Mouse (Mus musculus): ENCODE results near the gene Trio. TPM values are rescaled to one million over a fixed set of nuclear protein-coding genes. Genes with fewer than 3 reads are reported as not detected.

Gene Trio
- polyA plus RNA-seq, 1 experiment from 2014 or later = 82.3 TPM

- no peak overlapping the region for H3K4me2 ChIP-seq
- 93% methylated on average over 11 of the region's 11 CpGs for WGBS
- H3K27ac ChIP-seq = no peak overlapping the region
- ATAC-seq (ENCODE audit: insufficient number of reproducible peaks, insufficient read depth, low FRiP score, low TSS enrichment, low read depth) = no peak
- H3K9me3 ChIP-seq = no peaks in the 10 kb centered on the region
- no peaks in the 10 kb centered on the region for H3K27me3 ChIP-seq
- no peak overlapping the region for H3K4me3 ChIP-seq (replicated peaks)
- peaks cover 43% of the 10 kb centered on the region for H3K4me1 ChIP-seq (replicated peaks)
- H3K9ac ChIP-seq (replicated peaks) = no peak overlapping the region
- no peaks in the 10 kb centered on the region for H3K36me3 ChIP-seq
Observed at GRCm38 (mm10) chr15:27944898-27945297, 80.8 kb downstream of the Trio start.

GRCm38 (mm10) chr15:27943486-27944195 is 82.0 kb downstream of the Trio start:
- peaks cover 48% of the 10 kb centered on the region for H3K4me1 ChIP-seq (replicated peaks)
- 60% methylated on average over 18 of the region's 18 CpGs for WGBS
- H3K36me3 ChIP-seq = no peaks in the 10 kb centered on the region
- H3K9me3 ChIP-seq = no peaks in the 10 kb centered on the region
- peaks cover 4% of the 10 kb centered on the region for H3K27me3 ChIP-seq
- H3K4me2 ChIP-seq = no peak overlapping the region
- no peak; the same call in 1 of the 2 replicates for ATAC-seq (ENCODE audit: insufficient number of reproducible peaks, insufficient read depth, low FRiP score, low TSS enrichment, low read depth)
- H3K9ac ChIP-seq (replicated peaks) = no peak overlapping the region
- H3K4me3 ChIP-seq (replicated peaks) = no peak overlapping the region
- no peak overlapping the region for H3K27ac ChIP-seq

GRCm38 (mm10) chr15:27942148-27942847 is 83.3 kb downstream of the Trio start:
- Histone ChIP-seq H3K4me2 (no peak overlapping the region), H3K27me3 (peaks cover 13% of the 10 kb centered on the region), H3K9me3 (no peaks in the 10 kb centered on the region), H3K36me3 (no peaks in the 10 kb centered on the region), H3K27ac (no peak overlapping the region), H3K4me3 (replicated peaks) (no peak overlapping the region), H3K4me1 (replicated peaks) (peaks cover 62% of the 10 kb centered on the region), H3K9ac (replicated peaks) (no peak overlapping the region)
- ATAC-seq (ENCODE audit: insufficient number of reproducible peaks, insufficient read depth, low FRiP score, low TSS enrichment, low read depth) = no peak
- 77% methylated on average over 11 of the region's 11 CpGs for WGBS

- H3K27ac ChIP-seq = no peak overlapping the region
- WGBS = 83% methylated on average over 8 of the region's 8 CpGs
- no peak overlapping the region for H3K4me2 ChIP-seq
- H3K4me1 ChIP-seq (replicated peaks) = peaks cover 70% of the 10 kb centered on the region
- H3K27me3 ChIP-seq = peaks cover 13% of the 10 kb centered on the region
- no peak overlapping the region for H3K9ac ChIP-seq (replicated peaks)
- no peaks in the 10 kb centered on the region for H3K36me3 ChIP-seq
- no peaks in the 10 kb centered on the region for H3K9me3 ChIP-seq
- ATAC-seq (ENCODE audit: insufficient number of reproducible peaks, insufficient read depth, low FRiP score, low TSS enrichment, low read depth) = no peak
- H3K4me3 ChIP-seq (replicated peaks) = no peak overlapping the region
Observed at GRCm38 (mm10) chr15:27941441-27941840, 84.2 kb downstream of the Trio start.

- 51% methylated on average over 8 of the region's 8 CpGs for WGBS
- Histone ChIP-seq H3K27ac (no peak overlapping the region), H3K36me3 (no peaks in the 10 kb centered on the region), H3K4me2 (no peak overlapping the region), H3K4me1 (replicated peaks) (peaks cover 70% of the 10 kb centered on the region), H3K27me3 (peaks cover 13% of the 10 kb centered on the region), H3K9me3 (no peaks in the 10 kb centered on the region), H3K4me3 (replicated peaks) (no peak overlapping the region), H3K9ac (replicated peaks) (no peak overlapping the region)
- ATAC-seq (ENCODE audit: insufficient number of reproducible peaks, insufficient read depth, low FRiP score, low TSS enrichment, low read depth) = no peak
Observed at GRCm38 (mm10) chr15:27941020-27941419, 84.6 kb downstream of the Trio start.

GRCm38 (mm10) chr15:27940032-27940431 is 85.6 kb downstream of the Trio start:
- H3K27ac ChIP-seq = no peak overlapping the region
- H3K9ac ChIP-seq (replicated peaks) = no peak overlapping the region
- H3K36me3 ChIP-seq = no peaks in the 10 kb centered on the region
- no peaks in the 10 kb centered on the region for H3K9me3 ChIP-seq
- peaks cover 13% of the 10 kb centered on the region for H3K27me3 ChIP-seq
- ATAC-seq (ENCODE audit: insufficient number of reproducible peaks, insufficient read depth, low FRiP score, low TSS enrichment, low read depth) = no peak
- no peak overlapping the region for H3K4me3 ChIP-seq (replicated peaks)
- 79% methylated on average over 4 of the region's 4 CpGs for WGBS
- peaks cover 71% of the 10 kb centered on the region for H3K4me1 ChIP-seq (replicated peaks)
- no peak overlapping the region for H3K4me2 ChIP-seq

- H3K36me3 ChIP-seq = no peaks in the 10 kb centered on the region
- H3K9me3 ChIP-seq = no peaks in the 10 kb centered on the region
- no peak overlapping the region for H3K4me3 ChIP-seq (replicated peaks)
- no peak overlapping the region for H3K27ac ChIP-seq
- peaks cover 13% of the 10 kb centered on the region for H3K27me3 ChIP-seq
- no peak for ATAC-seq (ENCODE audit: insufficient number of reproducible peaks, insufficient read depth, low FRiP score, low TSS enrichment, low read depth)
- H3K4me1 ChIP-seq (replicated peaks) = peaks cover 67% of the 10 kb centered on the region
- no peak overlapping the region for H3K4me2 ChIP-seq
- H3K9ac ChIP-seq (replicated peaks) = no peak overlapping the region
- WGBS = 66% methylated on average over 6 of the region's 6 CpGs
Observed at GRCm38 (mm10) chr15:27938886-27939285, 86.8 kb downstream of the Trio start.

- Histone ChIP-seq H3K27ac (no peak overlapping the region), H3K36me3 (no peaks in the 10 kb centered on the region), H3K9ac (replicated peaks) (0 out of 2 replicates have a peak overlapping the region, but pooled peaks have one; percentile 37), H3K27me3 (peaks cover 19% of the 10 kb centered on the region), H3K4me3 (replicated peaks) (peak overlapping the region; percentile 9; the same call in 1 of the 2 replicates), H3K4me2 (peak overlapping the region; percentile 52), H3K4me1 (replicated peaks) (peaks cover 62% of the 10 kb centered on the region), H3K9me3 (no peaks in the 10 kb centered on the region)
- no peak for ATAC-seq (ENCODE audit: insufficient number of reproducible peaks, insufficient read depth, low FRiP score, low TSS enrichment, low read depth)
- WGBS = 32% methylated on average over 24 of the region's 24 CpGs
Observed at GRCm38 (mm10) chr15:27937861-27938833, 87.5 kb downstream of the Trio start.

- H3K4me2 ChIP-seq = peak overlapping the region; percentile 52
- peak; percentile 73 for ATAC-seq (ENCODE audit: insufficient number of reproducible peaks, insufficient read depth, low FRiP score, low TSS enrichment, low read depth)
- H3K27ac ChIP-seq = peak overlapping the region; percentile 53; the same call in 1 of the 2 replicates
- peak overlapping the region; percentile 27; the same call in 1 of the 2 replicates for H3K9ac ChIP-seq (replicated peaks)
- 20% methylated on average over 20 of the region's 20 CpGs for WGBS
- peaks cover 19% of the 10 kb centered on the region for H3K27me3 ChIP-seq
- H3K36me3 ChIP-seq = no peaks in the 10 kb centered on the region
- peaks cover 66% of the 10 kb centered on the region for H3K4me1 ChIP-seq (replicated peaks)
- H3K9me3 ChIP-seq = no peaks in the 10 kb centered on the region
- H3K4me3 ChIP-seq (replicated peaks) = peak overlapping the region; percentile 9; the same call in 1 of the 2 replicates
Observed at GRCm38 (mm10) chr15:27937003-27937860, 88.4 kb downstream of the Trio start.
